Mouse (Mus musculus) G1E (cell line): ENCODE data around the gene Cd3eap.

Experiments used
- CTCF ChIP-seq: IDR thresholded peaks from 2 replicates; pipeline ENCODE4 v1.5.1; 2012; ENCODE audit warnings: low read depth, low read length, inconsistent platforms, mixed read lengths
- TAL1 ChIP-seq: conservative IDR thresholded peaks from 2 replicates; pipeline ENCODE4 v1.6.1; 2012; ENCODE audit warnings: low read depth, low read length, inconsistent platforms, mixed read lengths

GRCm38 (mm10) chr7:19362276-19362675, 3.0 kb upstream of the Cd3eap start:
- no peak for TF ChIP-seq CTCF
- TF ChIP-seq TAL1, result no peak
